Mouse (Mus musculus): ENCODE data around the gene Rnf151. TPM values are rescaled to one million over a fixed set of nuclear protein-coding genes. Genes with fewer than 3 reads are reported as not detected.

The Rnf151 gene
- not detected in 2 replicates for polyA plus RNA-seq (2015; fragmentation: Nextera tagmentation; extraction: Ambion mirVana)

DNA sequence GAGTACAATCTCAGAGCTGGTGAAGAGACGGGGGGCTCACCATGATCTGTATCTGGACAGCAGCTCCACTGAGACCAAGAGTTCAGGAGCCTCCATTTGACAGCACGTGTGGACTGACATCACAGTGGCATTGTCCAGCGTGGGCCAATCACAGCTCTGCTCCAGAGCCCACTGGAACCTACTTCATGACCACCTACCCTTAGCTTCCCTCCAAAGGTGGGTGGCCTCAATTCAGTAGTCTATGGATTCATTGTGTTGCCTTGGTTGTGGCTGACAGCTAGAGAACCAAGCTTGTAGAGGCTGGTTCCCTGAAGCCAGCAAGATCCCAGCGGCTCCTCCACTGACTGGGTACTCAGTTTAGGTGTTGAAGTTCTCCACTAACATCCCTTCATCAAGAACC is at the start of gene Rnf151, which contains the start of gene Rps2:
Rnf151 (minus strand) TSS at position 121 of the 400 bp plus-strand sequence.
Rps2 (plus strand) TSS at position 174 of the 400 bp plus-strand sequence.

DNA sequence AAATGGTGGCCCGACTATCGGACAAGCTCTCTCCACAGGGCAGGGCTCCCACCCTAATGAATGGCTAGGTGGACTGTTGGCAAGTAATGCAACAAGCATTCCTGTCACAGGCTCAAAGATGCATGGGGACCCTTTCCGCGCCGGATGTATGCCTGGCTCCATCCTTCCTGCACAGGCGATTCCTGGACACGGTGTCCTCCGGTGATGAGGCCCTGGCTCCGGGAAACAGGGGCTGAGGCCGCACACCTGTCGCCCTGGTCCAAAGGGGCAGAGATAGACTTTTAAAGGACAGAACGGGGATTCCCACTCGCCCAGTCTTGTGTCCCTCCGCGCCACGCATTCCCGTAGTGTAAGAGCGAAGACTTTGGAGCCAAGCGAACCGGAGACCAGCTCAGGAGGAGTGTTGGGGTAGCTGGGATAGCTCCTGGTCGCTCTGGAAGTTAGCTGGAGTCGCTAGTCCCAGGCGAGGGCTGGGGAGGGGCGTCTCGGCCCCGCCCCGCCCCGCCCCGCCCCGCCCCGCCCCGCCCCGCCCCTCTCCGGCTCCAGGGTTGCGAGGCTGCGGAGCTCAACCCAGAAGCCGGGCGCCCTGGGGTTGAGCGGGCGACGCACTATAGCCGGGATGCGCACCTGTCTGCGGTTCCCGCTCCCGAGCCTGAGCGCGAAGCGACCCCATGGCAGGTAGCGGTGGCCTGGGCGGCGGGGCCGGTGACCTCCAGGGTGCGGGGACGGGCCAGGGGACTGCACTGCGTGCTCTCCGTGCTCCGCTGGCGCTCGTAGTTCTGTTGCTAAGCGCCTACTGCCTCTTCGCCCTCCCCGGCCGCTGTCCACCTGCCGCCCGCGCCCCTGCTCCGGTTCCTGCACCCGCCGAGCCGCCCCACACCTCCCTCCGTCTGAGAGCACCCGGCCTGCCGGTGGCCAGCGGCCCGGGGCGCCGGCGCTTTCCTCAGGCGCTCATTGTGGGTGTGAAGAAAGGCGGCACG is 34.8 kb upstream of the Rnf151 start, which contains the start of gene Hs3st6:
Hs3st6 (plus strand) TSS at position 574 of the 980 bp plus-strand sequence.

DNA sequence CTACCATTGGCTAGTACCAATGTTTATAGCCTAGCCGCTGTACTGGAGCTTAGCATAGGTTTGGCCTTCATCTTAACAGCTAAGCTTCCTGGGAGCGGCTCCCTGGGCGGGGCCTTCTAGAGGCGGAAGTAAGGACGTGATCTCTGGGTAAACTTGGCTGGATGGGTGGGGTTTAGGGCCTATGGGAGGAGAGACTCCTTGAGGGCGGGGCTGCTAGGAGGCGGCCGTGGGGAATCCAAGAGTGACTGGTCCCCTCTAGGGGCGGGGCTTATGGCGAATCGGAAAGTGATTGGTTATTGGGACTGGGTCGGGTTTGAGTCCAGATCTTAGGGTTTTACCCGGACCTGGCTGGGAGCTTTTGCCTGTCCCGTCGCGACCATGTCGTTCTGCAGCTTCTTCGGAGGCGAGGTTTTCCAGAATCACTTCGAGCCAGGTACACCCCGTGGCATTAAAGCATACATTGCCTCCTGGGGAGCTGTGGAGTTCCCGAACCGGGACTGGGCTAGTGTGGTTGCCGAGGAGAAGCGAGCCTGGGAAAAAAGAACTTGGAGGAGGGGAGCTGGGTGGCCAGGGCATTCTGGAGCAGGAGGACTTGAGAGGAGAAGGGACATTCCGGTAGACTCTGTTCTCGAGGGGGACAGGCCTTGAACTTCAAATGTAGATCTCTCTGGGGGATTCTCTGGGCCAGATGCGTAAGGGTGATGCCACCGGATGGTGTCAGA is 18.6 kb upstream of the Rnf151 start, which contains the start of gene Msrb1:
Msrb1 (plus strand) TSS at position 313 of the 722 bp plus-strand sequence.

DNA sequence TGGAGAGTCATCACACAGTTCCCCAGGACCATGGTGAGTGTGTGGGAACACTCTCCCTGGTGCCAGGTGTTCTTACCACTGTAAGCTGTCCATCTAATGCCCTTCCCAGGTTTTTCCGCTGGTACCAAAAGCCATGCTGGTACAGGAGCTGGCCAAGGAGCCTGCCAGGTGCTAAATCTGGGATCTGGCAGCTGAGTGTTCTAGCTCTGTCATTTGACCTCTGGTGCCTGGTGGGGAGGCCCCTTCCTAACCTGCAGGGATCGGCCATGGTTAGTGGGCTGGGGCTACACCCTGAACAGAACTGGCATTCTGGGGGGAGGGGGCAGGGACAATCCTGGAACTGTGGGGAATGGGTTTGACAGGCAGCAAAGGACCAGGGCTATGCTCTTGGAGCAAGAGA is 9.8 kb upstream of the Rnf151 start, which contains the start of gene Rpl3l:
Rpl3l (plus strand) TSS at position 203 of the 400 bp plus-strand sequence.

DNA sequence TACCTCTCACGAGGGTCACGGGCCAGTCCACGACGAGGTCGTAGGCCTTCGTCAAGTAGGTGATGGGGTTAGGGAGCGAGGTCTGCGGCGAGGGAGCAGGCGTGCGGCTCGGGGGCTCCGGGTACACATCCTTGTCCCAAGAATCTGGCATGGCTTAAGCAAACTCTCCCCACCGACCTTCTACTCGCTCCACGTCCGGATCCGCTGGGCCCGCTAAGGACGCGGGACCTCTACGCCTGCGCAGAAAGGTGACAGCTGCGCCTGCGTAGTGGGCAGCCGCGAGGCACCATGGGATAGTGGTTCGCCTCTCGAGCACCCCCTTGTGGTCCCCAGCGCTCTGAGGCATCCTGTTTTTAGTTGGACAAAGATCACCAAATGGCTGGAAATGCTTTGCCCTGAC is 6.3 kb upstream of the Rnf151 start, which contains the start of gene Ndufb10:
Ndufb10 (minus strand) TSS at position 295 of the 400 bp plus-strand sequence.

DNA sequence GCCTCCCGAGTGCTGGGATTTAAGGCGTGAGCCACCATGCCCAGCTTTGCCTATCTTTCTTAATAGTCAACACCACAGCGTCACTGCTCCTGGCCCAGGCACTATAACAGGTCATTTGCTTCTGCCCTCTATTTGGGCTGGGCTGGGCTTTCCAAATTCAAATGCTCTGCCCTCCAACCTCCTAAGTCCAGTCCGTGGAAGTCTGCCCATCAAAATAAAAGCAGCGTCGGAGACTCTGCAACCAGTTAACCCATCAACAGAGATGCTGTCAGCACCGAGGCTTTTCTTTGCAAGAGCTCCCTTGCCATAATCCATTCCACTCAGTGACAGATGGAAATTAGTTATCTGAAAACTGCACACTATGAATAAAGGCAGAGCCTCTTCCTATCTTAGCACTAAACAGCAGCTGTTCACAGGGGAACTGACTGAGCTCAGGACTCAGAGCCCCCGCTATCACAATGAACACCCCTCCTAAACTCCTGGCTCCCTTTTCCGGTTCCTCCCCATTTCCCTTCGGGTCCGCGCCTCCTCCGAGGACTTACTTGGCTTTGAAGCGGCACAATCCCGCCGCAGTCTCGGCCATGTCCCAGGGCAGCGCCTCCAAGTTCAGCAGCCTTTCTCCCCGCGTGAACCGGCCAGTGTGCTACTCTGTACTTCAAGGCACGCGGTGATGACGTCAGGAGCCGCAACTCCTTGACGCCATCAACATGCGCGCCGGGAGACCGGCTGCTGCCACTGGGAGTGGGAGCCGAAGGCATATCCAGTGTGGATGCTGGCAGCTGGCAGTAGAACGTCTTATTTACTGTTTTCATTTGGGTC is 10.7 kb downstream of the Rnf151 start, which contains the start of gene Tbl3:
Tbl3 (minus strand) TSS at position 679 of the 819 bp plus-strand sequence.

DNA sequence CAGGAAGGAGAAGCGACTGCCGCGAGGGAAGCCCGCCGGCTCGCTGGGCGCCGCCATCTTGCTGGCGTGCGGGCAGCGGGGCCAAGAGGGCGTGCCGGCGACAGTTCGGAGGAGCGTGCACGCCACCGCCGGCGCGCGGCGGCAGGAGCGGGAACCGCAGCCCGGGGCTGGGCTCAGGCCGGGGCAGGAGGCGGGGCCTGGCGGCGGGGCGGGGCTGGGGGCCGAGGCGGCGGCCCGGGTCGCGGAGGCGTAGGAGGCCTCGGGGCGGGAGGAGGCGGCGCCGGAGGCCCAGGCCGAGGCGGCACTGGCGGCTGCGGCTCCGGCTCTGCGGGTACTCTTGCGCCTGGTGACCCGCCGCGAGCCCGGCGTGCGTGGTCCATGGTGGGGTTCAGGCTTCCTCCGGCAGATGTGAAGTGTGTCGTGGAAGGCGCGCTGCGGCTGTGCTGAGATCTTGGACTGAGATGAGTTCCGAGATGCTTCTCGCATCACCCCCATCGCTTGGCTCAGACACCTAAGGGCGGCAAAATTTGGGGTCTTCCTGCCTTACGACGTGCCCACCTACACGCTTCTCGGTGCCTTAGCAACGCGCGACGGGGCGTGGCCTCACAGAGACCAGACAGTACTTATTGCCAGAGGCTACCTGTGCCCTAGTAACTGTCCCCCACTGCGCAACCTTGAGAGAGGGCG is 21.7 kb downstream of the Rnf151 start, which contains the start of the genes Gfer and Noxo1:
Gfer (minus strand) TSS at position 146 of the 687 bp plus-strand sequence.
Noxo1 (plus strand) TSS at position 224 of the 687 bp plus-strand sequence.

DNA sequence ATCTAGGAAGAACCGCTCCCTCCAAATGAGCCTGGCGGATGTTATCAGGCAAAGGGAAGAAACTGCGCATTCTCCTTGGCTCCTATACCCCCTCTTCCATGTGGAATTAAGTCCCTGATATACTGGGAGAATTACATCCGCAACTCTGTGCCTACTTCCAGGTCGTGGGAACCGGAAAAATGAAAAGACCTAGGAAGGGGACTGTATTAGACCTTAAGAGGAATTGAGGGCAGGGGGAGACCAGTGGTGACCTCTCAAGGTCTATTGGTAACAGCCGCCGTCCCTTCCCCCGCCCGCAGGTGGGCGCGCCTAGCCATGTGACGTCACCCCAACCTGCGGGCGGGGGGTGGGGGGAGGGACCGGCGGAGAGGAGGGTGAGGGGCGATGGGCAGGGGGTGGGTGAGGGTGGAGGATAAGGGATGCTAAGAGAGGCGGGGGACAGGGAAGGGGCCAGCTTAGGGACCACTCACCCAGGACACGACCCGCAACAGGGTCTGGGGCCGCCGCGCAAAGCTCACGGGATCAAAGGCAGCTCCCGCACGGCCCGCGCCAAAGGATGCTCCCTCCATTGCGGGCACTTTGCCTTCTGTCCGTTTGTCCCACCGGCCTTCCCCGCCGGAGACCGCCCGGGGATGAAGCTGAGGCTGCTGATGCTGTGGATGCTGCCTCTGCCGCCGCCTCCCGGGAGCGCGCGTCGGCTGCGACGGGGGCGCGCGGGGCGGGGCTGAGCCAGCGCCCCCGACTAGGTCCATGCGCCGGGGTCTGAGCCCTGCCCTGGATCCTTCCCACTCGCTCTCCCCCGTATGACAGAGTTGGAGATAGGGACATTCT is 28.4 kb downstream of the Rnf151 start, which contains the start of gene Syngr3:
Syngr3 (minus strand) TSS at position 705 of the 831 bp plus-strand sequence.

DNA sequence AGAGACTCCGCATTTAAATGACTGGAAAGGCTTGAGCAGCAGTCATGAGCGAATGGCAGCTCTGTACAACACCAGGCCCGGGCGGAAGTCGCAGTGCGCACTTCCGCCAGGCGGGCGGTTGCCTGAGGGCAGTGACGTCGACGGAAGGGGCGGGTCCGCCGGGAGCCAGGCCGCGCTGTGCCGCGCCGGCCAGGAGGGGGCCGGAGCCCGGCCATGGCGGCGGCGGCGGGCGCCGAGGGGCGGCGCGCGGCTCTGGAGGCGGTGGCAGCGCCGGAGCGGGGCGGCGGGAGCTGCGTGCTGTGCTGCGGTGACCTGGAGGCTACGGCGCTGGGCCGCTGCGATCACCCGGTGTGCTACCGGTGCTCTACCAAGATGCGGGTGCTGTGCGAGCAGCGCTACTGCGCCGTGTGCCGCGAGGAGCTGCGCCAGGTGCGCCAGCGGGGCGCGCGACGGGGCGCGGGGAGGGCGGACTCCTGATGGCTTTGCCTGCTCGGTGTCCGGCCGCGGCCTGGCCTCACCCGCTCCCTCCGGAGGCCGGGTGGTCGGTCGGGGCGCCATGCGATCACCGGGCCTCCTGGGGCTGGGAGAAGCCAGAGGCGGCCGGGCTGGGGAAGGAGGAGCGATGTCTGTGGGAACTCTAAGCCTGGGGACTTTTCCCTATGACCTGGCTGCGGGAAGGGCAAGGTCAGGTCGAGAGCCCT is 48.2 kb downstream of the Rnf151 start, which contains the start of gene Zfp598:
Zfp598 (plus strand) TSS at position 143 of the 701 bp plus-strand sequence.

Other genes with a start within 250 kb of the Rnf151 start
- gene E4f1, start 247.8 kb downstream of the Rnf151 start, polyA plus RNA-seq (2015; fragmentation: Nextera tagmentation; extraction: Ambion mirVana): 33.1 and 43.4 TPM in 2 replicates
- 108 and 113 TPM in 2 replicates for gene Pgp, start 247.7 kb downstream of the Rnf151 start, polyA plus RNA-seq (2015; fragmentation: Nextera tagmentation; extraction: Ambion mirVana)
- 2.1 and 3.0 TPM in 2 replicates for gene Bricd5, start 244.2 kb downstream of the Rnf151 start, polyA plus RNA-seq (2015; fragmentation: Nextera tagmentation; extraction: Ambion mirVana)
- gene Mlst8, start 239.0 kb downstream of the Rnf151 start, polyA plus RNA-seq (2015; fragmentation: Nextera tagmentation; extraction: Ambion mirVana): 24.4 and 25.9 TPM in 2 replicates
- 62.8 and 68.5 TPM in 2 replicates for gene Caskin1, start 229.5 kb downstream of the Rnf151 start, polyA plus RNA-seq (2015; fragmentation: Nextera tagmentation; extraction: Ambion mirVana)
- gene Traf7, start 190.1 kb downstream of the Rnf151 start, polyA plus RNA-seq (2015; fragmentation: Nextera tagmentation; extraction: Ambion mirVana): 50.6 and 60.2 TPM in 2 replicates
- gene Rab26, start 183.9 kb downstream of the Rnf151 start, polyA plus RNA-seq (2015; fragmentation: Nextera tagmentation; extraction: Ambion mirVana): 12.8 and 13.8 TPM in 2 replicates
- 23.6 and 24.9 TPM in 2 replicates for gene Pkd1, start 168.2 kb downstream of the Rnf151 start, polyA plus RNA-seq (2015; fragmentation: Nextera tagmentation; extraction: Ambion mirVana)
- 45.5 and 59.7 TPM in 2 replicates for gene Tsc2, start 85.4 kb downstream of the Rnf151 start, polyA plus RNA-seq (2015; fragmentation: Nextera tagmentation; extraction: Ambion mirVana)
- 6.5 and 6.9 TPM in 2 replicates for gene Nthl1, start 85.4 kb downstream of the Rnf151 start, polyA plus RNA-seq (2015; fragmentation: Nextera tagmentation; extraction: Ambion mirVana)
- gene Slc9a3r2, start 67.7 kb downstream of the Rnf151 start, polyA plus RNA-seq (2015; fragmentation: Nextera tagmentation; extraction: Ambion mirVana): 82.2 and 84.4 TPM in 2 replicates
- 0.93 and 1.2 TPM in 2 replicates for gene Npw, start 59.6 kb downstream of the Rnf151 start, polyA plus RNA-seq (2015; fragmentation: Nextera tagmentation; extraction: Ambion mirVana)
- gene Zfp598, start 48.4 kb downstream of the Rnf151 start, polyA plus RNA-seq (2015; fragmentation: Nextera tagmentation; extraction: Ambion mirVana): 13.9 and 18.2 TPM in 2 replicates
- 269 and 290 TPM in 2 replicates for gene Syngr3, start 28.1 kb downstream of the Rnf151 start, polyA plus RNA-seq (2015; fragmentation: Nextera tagmentation; extraction: Ambion mirVana)
- 38.1 and 38.9 TPM in 2 replicates for gene Gfer, start 21.9 kb downstream of the Rnf151 start, polyA plus RNA-seq (2015; fragmentation: Nextera tagmentation; extraction: Ambion mirVana)
- 1.7 and 2.3 TPM in 2 replicates for gene Noxo1, start 21.8 kb downstream of the Rnf151 start, polyA plus RNA-seq (2015; fragmentation: Nextera tagmentation; extraction: Ambion mirVana)
- 43.3 and 47.7 TPM in 2 replicates for gene Tbl3, start 10.4 kb downstream of the Rnf151 start, polyA plus RNA-seq (2015; fragmentation: Nextera tagmentation; extraction: Ambion mirVana)
- 836 and 837 TPM in 2 replicates for gene Rps2, start 53 bp upstream of the Rnf151 start, polyA plus RNA-seq (2015; fragmentation: Nextera tagmentation; extraction: Ambion mirVana)
- 375 and 378 TPM in 2 replicates for gene Ndufb10, start 6.4 kb upstream of the Rnf151 start, polyA plus RNA-seq (2015; fragmentation: Nextera tagmentation; extraction: Ambion mirVana)
- gene Rpl3l, start 9.8 kb upstream of the Rnf151 start, polyA plus RNA-seq (2015; fragmentation: Nextera tagmentation; extraction: Ambion mirVana): 0.27 and 0.40 TPM in 2 replicates
- 24.4 and 29.7 TPM in 2 replicates for gene Msrb1, start 18.6 kb upstream of the Rnf151 start, polyA plus RNA-seq (2015; fragmentation: Nextera tagmentation; extraction: Ambion mirVana)
- 0.20 and 0.57 TPM in 2 replicates for gene Hs3st6, start 34.9 kb upstream of the Rnf151 start, polyA plus RNA-seq (2015; fragmentation: Nextera tagmentation; extraction: Ambion mirVana)
- not detected in 2 replicates for gene Meiob, start 86.2 kb upstream of the Rnf151 start, polyA plus RNA-seq (2015; fragmentation: Nextera tagmentation; extraction: Ambion mirVana)
- gene Hagh, start 122.1 kb upstream of the Rnf151 start, polyA plus RNA-seq (2015; fragmentation: Nextera tagmentation; extraction: Ambion mirVana): 101 and 108 TPM in 2 replicates
- 28.1 and 29.5 TPM in 2 replicates for gene Fahd1, start 132.3 kb upstream of the Rnf151 start, polyA plus RNA-seq (2015; fragmentation: Nextera tagmentation; extraction: Ambion mirVana)
- 0.25 and 0.35 TPM in 2 replicates for gene Igfals, start 147.9 kb upstream of the Rnf151 start, polyA plus RNA-seq (2015; fragmentation: Nextera tagmentation; extraction: Ambion mirVana)
- 61.6 and 67.5 TPM in 2 replicates for gene Nubp2, start 168.3 kb upstream of the Rnf151 start, polyA plus RNA-seq (2015; fragmentation: Nextera tagmentation; extraction: Ambion mirVana)
- 85.2 and 90.4 TPM in 2 replicates for gene Spsb3, start 168.6 kb upstream of the Rnf151 start, polyA plus RNA-seq (2015; fragmentation: Nextera tagmentation; extraction: Ambion mirVana)
- gene Eme2, start 177.0 kb upstream of the Rnf151 start, polyA plus RNA-seq (2015; fragmentation: Nextera tagmentation; extraction: Ambion mirVana): 28.3 and 29.9 TPM in 2 replicates
- gene Mrps34, start 177.1 kb upstream of the Rnf151 start, polyA plus RNA-seq (2015; fragmentation: Nextera tagmentation; extraction: Ambion mirVana): 131 and 137 TPM in 2 replicates
- gene Nme3, start 178.4 kb upstream of the Rnf151 start, polyA plus RNA-seq (2015; fragmentation: Nextera tagmentation; extraction: Ambion mirVana): 123 TPM in 2 replicates
- 58.6 and 70.9 TPM in 2 replicates for gene Mapk8ip3, start 218.9 kb upstream of the Rnf151 start, polyA plus RNA-seq (2015; fragmentation: Nextera tagmentation; extraction: Ambion mirVana)
- 43.4 and 45.3 TPM in 2 replicates for gene Jpt2, start 242.6 kb upstream of the Rnf151 start, polyA plus RNA-seq (2015; fragmentation: Nextera tagmentation; extraction: Ambion mirVana)